Mouse (Mus musculus) midbrain, embryonic 11.5 days (tissue): ENCODE data around the gene Gpr142. TPM values are rescaled to one million over a fixed set of nuclear protein-coding genes. Genes with fewer than 3 reads are reported as not detected.

ENCODE experiments used
- ATAC-seq: fragments of 200-750 bp; cut with Nextera tagmentation; 2 replicates; pipeline ENCODE4 v1.8.0; 2017; ENCODE audit warnings: moderate TSS enrichment, moderate library complexity; ENCODE audit not compliant: low FRiP score
- DNase-seq: peaks from one replicate; pipeline ENCODE4 v3.0.0; 2015; ENCODE audit warnings: low spot score; ENCODE audit errors: missing footprints
- H3K27ac ChIP-seq: fragments of 300-500 bp; sonication (generic); 2 replicates; pipeline ENCODE4 v1.5.1; 2014; ENCODE audit warnings: low read depth, low read length
- H3K27me3 ChIP-seq: fragments of 300-500 bp; sonication (generic); 2 replicates; pipeline ENCODE4 v1.6.1; 2014; ENCODE audit warnings: mild to moderate bottlenecking, low read length, moderate library complexity, mixed read lengths; ENCODE audit not compliant: control insufficient read depth, insufficient read depth
- H3K36me3 ChIP-seq: fragments of 300-500 bp; sonication (generic); 2 replicates; pipeline ENCODE4 v1.6.1; 2014; ENCODE audit warnings: mild to moderate bottlenecking, low read length, moderate library complexity, mixed read lengths; ENCODE audit not compliant: control insufficient read depth, insufficient read depth
- H3K4me1 ChIP-seq: fragments of 300-500 bp; sonication (generic); 2 replicates; pipeline ENCODE4 v1.6.1; 2014; ENCODE audit warnings: low read length; ENCODE audit not compliant: control insufficient read depth, insufficient read depth
- H3K4me2 ChIP-seq: fragments of 300-500 bp; sonication (generic); 2 replicates; pipeline ENCODE4 v1.6.1; 2014; ENCODE audit warnings: mild to moderate bottlenecking, moderate library complexity
- H3K4me3 ChIP-seq: fragments of 300-500 bp; sonication (generic); 2 replicates; pipeline ENCODE4 v1.5.1; 2014; ENCODE audit warnings: low read depth, low read length
- H3K9ac ChIP-seq: fragments of 300-500 bp; sonication (generic); 2 replicates; pipeline ENCODE4 v1.6.1; 2014; ENCODE audit warnings: low read length
- H3K9me3 ChIP-seq: fragments of 300-500 bp; sonication (generic); 2 replicates; pipeline ENCODE4 v1.6.1; 2016; ENCODE audit warnings: low read length; ENCODE audit not compliant: control insufficient read depth
- WGBS: fragments of 180-500 bp; shearing (Covaris S2); extraction: QIAGEN DNeasy Blood & Tissue Kit; methylation state at CpG from one replicate; pipeline ENCODE4 v1.1.7; 2014; 5-methylcytosine and 5-hydroxymethylcytosine counted together
- polyA plus RNA-seq: library from polyadenylated mRNA; unstranded; fragments of >200 nt; fragmentation: Nextera tagmentation; extraction: Ambion mirVana; gene quantifications from 2 replicates; pipeline ENCODE4 v1.2.1, GENCODE M21; 2014

Gpr142 gene
- polyA plus RNA-seq, 1 experiment from 2014 or later = 0.12 TPM

DNA sequence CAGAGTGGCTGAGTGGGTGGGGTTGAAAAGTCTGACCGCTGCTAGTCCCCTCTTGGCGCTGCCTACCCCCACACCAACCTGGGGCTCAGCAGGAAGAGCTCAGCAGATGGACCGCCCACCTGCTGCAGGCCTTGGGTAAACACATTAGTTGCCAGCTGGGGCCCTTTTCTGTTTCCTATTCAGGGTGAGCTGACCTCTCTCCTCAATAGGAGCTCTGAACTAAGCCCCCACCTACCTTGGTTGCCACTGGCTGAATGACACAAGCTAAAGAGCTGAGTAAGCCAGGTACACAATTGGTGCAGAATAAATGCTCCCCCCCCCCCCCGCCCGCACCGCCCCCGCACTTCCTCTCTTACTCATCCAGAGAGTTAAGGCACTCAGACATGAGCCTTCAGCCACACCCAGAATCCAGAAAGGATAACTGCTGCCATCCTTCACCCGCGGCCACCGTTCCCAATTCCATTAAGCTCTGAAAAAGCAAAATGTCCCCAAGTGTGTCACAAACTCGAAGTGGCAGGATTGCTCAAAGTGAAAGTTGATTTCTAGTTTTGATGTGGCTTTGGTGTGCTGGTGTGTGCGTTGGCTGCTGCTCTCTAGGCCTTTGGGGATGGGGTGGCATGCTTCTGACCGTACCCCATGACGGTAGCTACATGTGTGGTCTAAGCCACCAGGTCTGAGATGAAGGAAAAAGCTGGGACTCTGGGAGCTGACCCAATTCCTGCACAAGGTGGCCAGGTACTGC lies 9.1 kb downstream of the Gpr142 start:
- peak; percentile 50; the same call in 1 of the 2 replicates for ATAC-seq
- Histone ChIP-seq H3K36me3 (no peaks in the 10 kb centered on the region), H3K4me1 (peaks cover 28% of the 10 kb centered on the region), H3K4me2 (no peak overlapping the region), H3K27me3 (no peaks in the 10 kb centered on the region), H3K27ac (no peak overlapping the region), H3K9me3 (no peaks in the 10 kb centered on the region), H3K9ac (no peak overlapping the region), H3K4me3 (no peak overlapping the region)
- WGBS = 17% methylated on average over 14 of the region's 14 CpGs
- no peak for DNase-seq

DNA sequence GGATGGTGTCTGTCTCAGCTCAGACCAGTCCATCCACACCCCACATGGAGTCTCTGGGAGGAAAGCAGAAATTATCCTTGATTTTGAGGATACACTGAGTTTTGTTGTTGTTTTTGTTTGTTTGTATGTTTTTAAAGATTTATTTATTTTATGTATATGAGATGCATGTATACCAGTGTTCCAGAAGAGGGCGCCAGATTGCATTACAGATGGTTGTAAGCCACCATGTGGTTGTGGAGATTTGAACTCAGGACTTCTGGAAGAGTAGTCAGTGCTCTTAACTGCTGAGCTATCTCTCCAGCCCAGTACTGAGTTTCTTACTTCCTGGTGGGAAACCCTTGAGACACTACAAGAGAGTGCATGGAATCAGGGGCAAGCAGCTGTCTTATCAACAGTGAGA lies 10.6 kb downstream of the Gpr142 start:
- Histone ChIP-seq H3K4me2 (no peak overlapping the region), H3K4me3 (no peak overlapping the region), H3K36me3 (no peaks in the 10 kb centered on the region), H3K27ac (no peak overlapping the region), H3K27me3 (no peaks in the 10 kb centered on the region), H3K9me3 (no peaks in the 10 kb centered on the region), H3K9ac (no peak overlapping the region), H3K4me1 (peaks cover 13% of the 10 kb centered on the region)
- WGBS = 81% methylated on average over 1 of the region's 1 CpGs
- ATAC-seq = no peak
- no peak for DNase-seq

DNA sequence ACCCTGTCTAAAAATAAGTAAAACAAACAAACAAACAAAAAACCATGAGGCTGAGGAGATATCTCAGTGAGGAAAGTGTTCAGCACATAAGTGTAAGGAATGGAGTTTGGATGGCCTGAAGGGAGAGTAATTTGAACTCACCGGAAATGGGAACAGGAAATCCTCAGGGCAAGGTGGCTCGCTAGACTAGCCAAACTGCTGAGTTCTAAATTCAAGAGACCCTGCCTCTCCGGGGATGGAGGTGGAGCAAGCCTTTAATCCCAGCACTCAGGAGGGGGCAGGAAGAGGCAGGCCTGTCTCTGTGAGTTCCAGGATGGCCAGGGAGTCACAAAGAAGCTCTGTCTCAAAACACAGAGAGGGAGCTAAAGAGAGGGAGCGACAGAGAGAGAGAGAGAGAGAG lies 11.6 kb downstream of the Gpr142 start:
- H3K27ac ChIP-seq = no peak overlapping the region
- no peaks in the 10 kb centered on the region for H3K36me3 ChIP-seq
- DNase-seq = no peak
- H3K9me3 ChIP-seq = no peaks in the 10 kb centered on the region
- no peak overlapping the region for H3K9ac ChIP-seq
- 19% methylated on average over 4 of the region's 4 CpGs for WGBS
- no peaks in the 10 kb centered on the region for H3K27me3 ChIP-seq
- H3K4me3 ChIP-seq = no peak overlapping the region
- no peak for ATAC-seq
- H3K4me1 ChIP-seq = peaks cover 11% of the 10 kb centered on the region
- H3K4me2 ChIP-seq = no peak overlapping the region

DNA sequence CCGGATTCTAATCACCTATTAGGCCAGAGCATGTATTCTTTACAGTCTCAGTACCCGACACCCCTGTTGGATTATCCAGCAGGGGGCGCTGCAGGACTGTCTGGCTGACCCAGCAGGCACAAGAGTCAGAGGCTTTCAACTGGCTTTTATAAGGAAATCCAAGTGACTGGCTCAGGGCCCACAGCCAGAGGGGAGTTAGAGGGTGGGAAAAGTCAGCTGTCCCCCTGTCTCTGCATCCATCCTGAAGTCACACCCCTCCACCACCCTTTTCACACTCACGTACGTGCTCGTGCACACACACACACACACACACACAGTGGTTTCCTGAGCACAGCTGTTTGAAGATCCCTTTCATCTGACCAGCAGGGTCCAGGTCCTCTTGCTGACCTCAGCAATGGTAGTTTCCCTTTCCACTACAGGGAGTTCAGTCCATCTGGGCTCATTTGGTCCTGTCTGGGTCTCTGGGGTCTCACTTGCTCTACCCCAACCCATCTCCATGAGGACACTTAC lies 14.1 kb downstream of the Gpr142 start:
- peak; percentile 63 for ATAC-seq
- peak; percentile 98 for DNase-seq
- Histone ChIP-seq H3K36me3 (no peaks in the 10 kb centered on the region), H3K9ac (no peak overlapping the region), H3K4me2 (no peak overlapping the region), H3K4me1 (peaks cover 4% of the 10 kb centered on the region; the same call in 1 of the 2 replicates), H3K9me3 (no peaks in the 10 kb centered on the region), H3K27ac (no peak overlapping the region), H3K27me3 (no peaks in the 10 kb centered on the region), H3K4me3 (no peak overlapping the region)
- WGBS = 17% methylated on average over 6 of the region's 6 CpGs

DNA sequence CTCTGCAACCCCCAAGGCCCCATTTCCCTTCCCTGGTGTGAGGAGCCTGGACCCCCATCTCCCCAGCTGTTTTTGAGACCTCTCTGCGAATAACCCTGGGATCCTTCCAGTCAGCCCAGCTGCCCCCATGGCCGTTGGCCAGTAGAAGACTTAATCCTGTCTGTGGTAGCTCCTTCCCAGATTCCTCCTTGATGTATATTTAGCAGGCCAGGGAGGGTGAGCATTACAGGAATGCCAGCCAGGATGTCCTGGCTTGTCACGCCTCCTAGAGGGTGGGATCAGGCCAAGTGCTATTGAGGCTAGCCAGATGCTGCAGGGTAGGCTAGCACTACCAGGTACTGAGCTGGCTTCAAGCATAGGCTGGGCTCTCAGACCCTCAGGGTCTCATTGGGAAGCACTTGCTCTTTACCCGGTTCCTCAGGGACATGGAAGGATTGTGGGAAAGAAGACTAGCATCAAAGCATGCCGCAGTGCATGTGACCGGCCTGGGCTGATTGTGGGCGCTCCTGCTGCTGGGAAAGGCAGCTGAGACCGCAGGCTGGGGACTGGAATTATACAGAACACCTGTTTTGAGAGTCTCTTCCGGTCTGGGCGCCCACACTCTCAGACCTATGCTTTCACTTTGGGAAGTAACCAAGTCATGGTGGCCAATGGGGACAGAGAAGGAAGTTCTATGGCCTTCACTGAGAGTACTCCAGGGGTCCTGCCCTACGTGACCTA lies 16.3 kb downstream of the Gpr142 start:
- ATAC-seq (no peak), DNase-seq (no peak)
- Histone ChIP-seq H3K4me2 (no peak overlapping the region), H3K9me3 (no peaks in the 10 kb centered on the region), H3K27ac (no peak overlapping the region), H3K4me1 (peaks cover 7% of the 10 kb centered on the region), H3K9ac (no peak overlapping the region), H3K4me3 (no peak overlapping the region), H3K27me3 (no peaks in the 10 kb centered on the region), H3K36me3 (no peaks in the 10 kb centered on the region)
- 79% methylated on average over 11 of the region's 11 CpGs for WGBS

DNA sequence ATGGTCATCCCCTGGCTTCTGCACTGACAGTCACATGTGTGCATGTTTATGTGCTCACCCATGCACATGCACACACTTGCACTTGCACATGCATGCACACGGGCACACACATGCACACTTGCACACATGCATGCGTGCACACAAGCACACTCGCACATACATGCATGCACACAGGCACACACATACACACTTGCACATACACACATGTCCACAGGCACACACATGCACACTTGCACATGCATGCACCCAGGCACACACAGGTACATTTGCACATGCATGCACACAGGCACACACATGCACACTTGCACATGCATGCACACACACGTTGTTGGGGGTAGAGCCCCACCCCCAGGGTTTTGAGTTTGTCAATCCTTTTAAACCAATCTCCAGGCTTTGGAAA lies 18.2 kb downstream of the Gpr142 start:
- peaks cover 7% of the 10 kb centered on the region for H3K4me1 ChIP-seq
- no peaks in the 10 kb centered on the region for H3K36me3 ChIP-seq
- WGBS = 90% methylated on average over 4 of the region's 4 CpGs
- H3K4me3 ChIP-seq = no peak overlapping the region
- H3K9ac ChIP-seq = no peak overlapping the region
- no peaks in the 10 kb centered on the region for H3K9me3 ChIP-seq
- H3K27ac ChIP-seq = no peak overlapping the region
- no peaks in the 10 kb centered on the region for H3K27me3 ChIP-seq
- H3K4me2 ChIP-seq = no peak overlapping the region
- ATAC-seq = no peak
- DNase-seq = no peak

DNA sequence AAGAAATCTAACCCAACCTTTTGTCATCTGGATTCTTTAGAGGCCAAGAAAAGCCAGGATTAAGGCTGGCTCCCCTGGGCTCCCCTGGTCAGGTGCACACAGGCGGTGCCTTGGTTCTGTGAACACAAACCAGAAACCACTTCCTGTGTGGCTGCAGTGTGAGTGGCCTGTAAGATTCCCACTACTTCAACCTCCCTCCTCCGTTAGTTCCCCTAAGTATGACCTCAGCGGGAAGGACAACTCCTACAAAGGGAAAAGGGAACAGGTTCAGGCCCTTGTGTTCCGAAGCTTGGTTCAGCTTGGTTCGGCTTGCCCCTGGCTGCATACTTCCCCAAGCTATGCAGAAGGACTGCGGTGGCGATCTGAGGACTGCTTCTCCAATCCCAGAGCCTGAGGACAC lies 19.5 kb downstream of the Gpr142 start:
- no peak for DNase-seq
- no peak overlapping the region for H3K4me2 ChIP-seq
- no peaks in the 10 kb centered on the region for H3K36me3 ChIP-seq
- H3K9me3 ChIP-seq = no peaks in the 10 kb centered on the region
- H3K4me3 ChIP-seq = no peak overlapping the region
- 98% methylated on average over 7 of the region's 7 CpGs for WGBS
- no peak overlapping the region for H3K9ac ChIP-seq
- no peak overlapping the region for H3K27ac ChIP-seq
- peaks cover 11% of the 10 kb centered on the region for H3K4me1 ChIP-seq
- no peak for ATAC-seq
- no peaks in the 10 kb centered on the region for H3K27me3 ChIP-seq

DNA sequence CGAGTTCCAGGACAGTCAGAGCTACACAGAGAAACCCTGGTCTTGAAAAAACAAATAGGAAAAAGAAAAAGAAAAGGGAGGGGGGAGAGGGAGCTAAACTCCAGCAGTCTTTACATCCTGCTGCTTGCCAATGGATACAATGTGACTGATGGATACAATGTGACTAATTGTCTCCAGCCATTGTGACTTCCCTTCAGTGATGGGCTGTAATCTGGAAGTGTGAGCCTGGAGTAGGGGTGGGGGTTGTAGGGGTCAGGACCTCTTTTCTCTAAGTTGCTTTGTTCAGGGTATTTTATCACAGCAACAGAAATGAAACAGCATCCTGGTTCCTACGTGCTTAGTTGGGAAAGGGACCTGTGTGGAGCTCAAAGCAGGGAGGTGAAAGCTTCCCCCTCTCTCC lies 20.4 kb downstream of the Gpr142 start:
- no peak for ATAC-seq
- Histone ChIP-seq H3K27ac (no peak overlapping the region), H3K36me3 (no peaks in the 10 kb centered on the region), H3K9me3 (no peaks in the 10 kb centered on the region), H3K27me3 (no peaks in the 10 kb centered on the region), H3K4me2 (no peak overlapping the region), H3K4me1 (peaks cover 18% of the 10 kb centered on the region), H3K9ac (0 out of 2 replicates have a peak overlapping the region, but pooled peaks have one; percentile 9), H3K4me3 (no peak overlapping the region)
- DNase-seq = no peak
- 13% methylated on average over 2 of the region's 2 CpGs for WGBS

DNA sequence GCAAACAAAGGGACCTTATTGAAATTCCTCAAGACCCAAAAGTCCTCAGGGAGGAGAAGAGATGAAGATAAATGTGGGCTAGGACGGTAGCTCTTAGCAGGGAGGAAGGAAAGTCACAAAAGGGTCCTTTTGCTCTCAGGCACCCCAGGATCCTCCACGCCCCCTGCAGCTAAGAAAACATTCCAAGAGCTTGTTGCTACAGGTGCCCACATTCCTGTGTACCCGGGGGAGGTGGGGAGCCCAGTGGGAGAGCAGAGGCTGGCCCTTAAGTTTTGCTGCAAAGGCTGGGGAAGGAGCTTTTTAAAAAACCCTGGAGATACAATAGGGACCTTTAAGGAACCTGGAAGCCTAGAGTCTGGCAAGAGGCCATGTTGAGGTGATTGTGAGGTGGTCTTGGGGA lies 21.7 kb downstream of the Gpr142 start:
- ATAC-seq = no peak
- H3K4me2 ChIP-seq = no peak overlapping the region
- H3K36me3 ChIP-seq = no peaks in the 10 kb centered on the region
- no peaks in the 10 kb centered on the region for H3K9me3 ChIP-seq
- 43% methylated on average over 3 of the region's 3 CpGs for WGBS
- no peak overlapping the region for H3K4me3 ChIP-seq
- H3K27ac ChIP-seq = no peak overlapping the region
- H3K27me3 ChIP-seq = no peaks in the 10 kb centered on the region
- H3K4me1 ChIP-seq = peaks cover 18% of the 10 kb centered on the region
- DNase-seq = no peak
- H3K9ac ChIP-seq = no peak overlapping the region
